Comparison of ENCODE assay signal across 16 mouse cellular contexts in the genomic region with DNA sequence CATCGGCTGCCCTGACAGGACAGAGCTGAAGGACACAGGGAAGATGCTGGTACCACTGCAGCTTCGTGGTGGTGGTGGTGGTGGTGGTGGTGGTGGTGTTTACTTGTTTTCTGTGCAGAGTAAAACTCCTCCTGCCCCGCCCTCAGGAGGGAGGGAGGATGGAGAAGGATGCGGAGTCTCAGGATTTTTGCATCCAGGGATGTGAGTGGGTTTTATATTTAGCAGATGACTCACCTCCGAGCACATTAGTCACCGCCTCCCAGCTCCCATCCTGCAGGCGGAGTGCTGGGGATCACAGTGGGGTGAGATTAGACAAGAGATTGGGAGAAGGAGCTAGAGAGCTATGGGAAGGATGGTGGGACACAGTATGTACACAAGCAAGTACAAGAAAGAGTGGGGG. TPM values are rescaled to one million over a fixed set of nuclear protein-coding genes. Genes with fewer than 3 reads are reported as not detected.
DNase-seq lines count a peak whose midpoint lies in the region; ATAC-seq and TF ChIP-seq lines count a peak whose summit lies in the region.
"Had no signal": no experiment of that assay in that cellular context is flagged by ENCODE, and none has a peak within 500 bp of the region (broad histone marks: within the 10 kb centered on the region; RNA-seq: fewer than 3 reads in every experiment).

No protein-coding gene starts in this region.

- H3K9me3 ChIP-seq in heart, postnatal 0 days (replicated peaks; ENCODE audit: control insufficient read depth, low read length): no peaks in the 10 kb centered on the region
- H3K9me3 ChIP-seq: embryonic facial prominence, embryonic 15.5 days; heart, embryonic 13.5 days; neural tube, embryonic 13.5 days had no signal

- no peaks in the 10 kb centered on the region for H3K36me3 ChIP-seq in heart, postnatal 0 days (replicated peaks; ENCODE audit: control insufficient read depth, insufficient read depth, low read length)
- H3K36me3 ChIP-seq: embryonic facial prominence, embryonic 15.5 days; heart, embryonic 13.5 days; neural tube, embryonic 13.5 days had no signal

- H3K27me3 ChIP-seq in heart, postnatal 0 days (ENCODE audit: control insufficient read depth, insufficient read depth, low read length): no peaks in the 10 kb centered on the region
- H3K27me3 ChIP-seq: neural tube, embryonic 13.5 days had no signal

- DNase-seq in heart, postnatal 0 days (ENCODE audit: low spot score): no peak
- no peak for DNase-seq in heart, postnatal 4 days
- peak; percentile 24 to 44 for DNase-seq in adrenal gland, postnatal 36 days
- no peak for DNase-seq in urinary bladder, adult 2 months (ENCODE audit: low spot score)
- no peak for DNase-seq in gastrocnemius, postnatal 36 days
- no peak for DNase-seq in heart, postnatal 36 days
- DNase-seq: kidney, postnatal 25 days; lung, postnatal 10 days; midbrain, embryonic 14.5 days; spleen, adult 18-20 months had no signal

- intact Hi-C loops in gastrocnemius, postnatal 36 days (cut with DNase I): no loop called here
- intact Hi-C loops in heart, postnatal 36 days (cut with DNase I): no loop called here

- no peak overlapping the region for H3K27ac ChIP-seq in heart, postnatal 0 days (ENCODE audit: low read depth)
- H3K27ac ChIP-seq in embryonic fibroblast, embryonic 13.5 days (ENCODE audit: insufficient read depth, low read length): peak overlapping the region; percentile 7; the same call in 1 of the 2 replicates
- H3K27ac ChIP-seq in olfactory bulb, adult 2 months (ENCODE audit: insufficient read depth, low read depth, low read length): peak overlapping the region; percentile 98
- H3K27ac ChIP-seq: embryonic facial prominence, embryonic 15.5 days; heart, embryonic 13.5 days; neural tube, embryonic 13.5 days had no signal

- no peak overlapping the region for H3K4me2 ChIP-seq in heart, postnatal 0 days (ENCODE audit: low read depth, low read length)
- H3K4me2 ChIP-seq: embryonic facial prominence, embryonic 15.5 days; heart, embryonic 13.5 days; neural tube, embryonic 13.5 days had no signal

- no peak overlapping the region for H3K9ac ChIP-seq in heart, postnatal 0 days (replicated peaks; ENCODE audit: low read depth, low read length)
- H3K9ac ChIP-seq: embryonic facial prominence, embryonic 15.5 days; heart, embryonic 13.5 days; neural tube, embryonic 13.5 days had no signal

- no peak overlapping the region for H3K4me3 ChIP-seq in heart, postnatal 0 days (ENCODE audit: low read depth, low read length)
- no peak overlapping the region for H3K4me3 ChIP-seq in embryonic fibroblast, embryonic 13.5 days (ENCODE audit: insufficient read depth, low read length)
- H3K4me3 ChIP-seq in olfactory bulb, adult 2 months (ENCODE audit: insufficient read depth, low read depth, low read length): no peak overlapping the region
- H3K4me3 ChIP-seq: embryonic facial prominence, embryonic 15.5 days; heart, embryonic 13.5 days; neural tube, embryonic 13.5 days had no signal

- no peak for TF ChIP-seq POLR2A in embryonic fibroblast, embryonic 13.5 days (IDR thresholded peaks at IDR 0.05; ENCODE audit: low read depth, low read length)
- no peak for TF ChIP-seq POLR2A in olfactory bulb, adult 2 months (IDR thresholded peaks at IDR 0.05; ENCODE audit: insufficient read depth, low read depth, low read length)

- H3K4me1 ChIP-seq in heart, postnatal 0 days (ENCODE audit: control insufficient read depth, insufficient read depth): no peaks in the 10 kb centered on the region
- H3K4me1 ChIP-seq in embryonic fibroblast, embryonic 13.5 days (ENCODE audit: control insufficient read depth, insufficient read depth, low read length): peaks cover 11% of the 10 kb centered on the region
- H3K4me1 ChIP-seq in olfactory bulb, adult 2 months (ENCODE audit: control insufficient read depth, insufficient read depth, low read length): peaks cover 36% of the 10 kb centered on the region
- H3K4me1 ChIP-seq: embryonic facial prominence, embryonic 15.5 days; heart, embryonic 13.5 days; neural tube, embryonic 13.5 days had no signal

- TF ChIP-seq EP300 in heart, postnatal 0 days (IDR thresholded peaks at IDR 0.05; ENCODE audit: low read depth): no peak

- ATAC-seq in heart, postnatal 0 days (ENCODE audit: insufficient read depth, low read depth): peak; percentile 41; the same call in 1 of the 2 replicates

- 29% methylated on average over 7 of the region's 7 CpGs for WGBS in heart, postnatal 0 days
- 28% methylated on average over 7 of the region's 7 CpGs for WGBS in olfactory bulb, adult 2 months

- no peak for TF ChIP-seq CTCF in heart, postnatal 0 days (IDR thresholded peaks at IDR 0.05; ENCODE audit: low read depth)
- TF ChIP-seq CTCF in embryonic fibroblast, embryonic 13.5 days (IDR thresholded peaks at IDR 0.05; ENCODE audit: borderline replicate concordance, insufficient read depth, low read length): no peak
- TF ChIP-seq CTCF in olfactory bulb, adult 2 months (IDR thresholded peaks at IDR 0.05; ENCODE audit: insufficient read depth, low read depth, low read length): no peak

RNA-seq across cellular contexts. Expression of a gene that starts 34.6 kb away (rescaled TPM):
- total RNA-seq in heart, postnatal 0 days (2014; rRNA removed; ENCODE audit: low replicate concordance): 25.0 and 27.6 TPM in 2 replicates
- 9.0 and 9.2 TPM in 2 replicates for polyA plus RNA-seq in heart, postnatal 0 days (2015; fragmentation: Nextera tagmentation; extraction: Ambion mirVana)
- total RNA-seq in heart, postnatal 4 days (2021): 10 to 100 TPM; 10.6 to 12.0 TPM
- 1 to 10 TPM; 1.8 to 2.3 TPM for total RNA-seq in adrenal gland, postnatal 36 days (2021)
- not detected in 2 replicates for polyA plus RNA-seq in embryonic fibroblast, embryonic 13.5 days (2011; ENCODE audit: insufficient read length, low read depth, missing spikeins)
- not detected in 2 replicates for polyA plus RNA-seq in olfactory bulb, adult 2 months (2012; ENCODE audit: insufficient read depth, insufficient read length, low replicate concordance, missing spikeins)
- polyA plus RNA-seq in urinary bladder, adult 2 months (2012; rRNA removed): 0.62 and 0.78 TPM in 2 replicates
- 1 to 10 TPM; 3.7 to 4.3 TPM for total RNA-seq in gastrocnemius, postnatal 36 days (2021)
- 10 to 100 TPM; 13.9 to 14.3 TPM for total RNA-seq in heart, postnatal 36 days (2021)
- polyA plus RNA-seq: liver, adult 2 months had no signal

Comparison
In these comparisons a context has a peak if more than half of its experiments do, and no peak if none do; other contexts are left out.
1. DNase-seq: peak in adrenal gland, postnatal 36 days (2 of 2); none in heart, postnatal 0 days (single experiment), heart, postnatal 4 days (single experiment), urinary bladder, adult 2 months (single experiment), gastrocnemius, postnatal 36 days (0 of 2) and heart, postnatal 36 days (0 of 2).